Mouse (Mus musculus): ENCODE measurements around the gene Gm6676.
"Not testable (repeated sequence)": the region's sequence is repeated elsewhere in the genome, so short reads cannot be mapped to it uniquely, and the experiment has no call there.

Gm6676 gene

DNA sequence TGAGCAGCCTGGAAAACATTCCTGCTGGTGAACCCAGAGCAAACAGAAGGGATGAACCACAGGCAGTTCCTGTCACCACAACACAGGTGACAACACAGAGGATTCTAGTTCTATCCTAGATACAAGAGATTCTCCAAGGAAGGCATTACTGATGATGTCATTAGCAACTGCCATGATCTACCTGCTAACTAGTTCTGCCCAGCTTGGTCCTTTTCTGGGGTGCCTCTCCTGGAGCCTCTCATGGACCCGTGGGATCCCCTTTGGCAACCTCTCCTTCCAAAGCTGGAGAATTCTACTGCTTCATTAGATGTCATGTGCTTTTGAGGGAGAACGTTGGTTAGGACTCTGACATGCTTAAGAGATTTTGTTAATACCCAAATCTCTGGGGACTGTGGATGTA, at the start of gene Gm6676:
Gene Gm6676 (minus strand): TSS at position 101 of the 400 bp plus-strand sequence.
- DNase-seq (ENCODE audit: low spot score in 2 of 2), result not testable (repeated sequence)

DNA sequence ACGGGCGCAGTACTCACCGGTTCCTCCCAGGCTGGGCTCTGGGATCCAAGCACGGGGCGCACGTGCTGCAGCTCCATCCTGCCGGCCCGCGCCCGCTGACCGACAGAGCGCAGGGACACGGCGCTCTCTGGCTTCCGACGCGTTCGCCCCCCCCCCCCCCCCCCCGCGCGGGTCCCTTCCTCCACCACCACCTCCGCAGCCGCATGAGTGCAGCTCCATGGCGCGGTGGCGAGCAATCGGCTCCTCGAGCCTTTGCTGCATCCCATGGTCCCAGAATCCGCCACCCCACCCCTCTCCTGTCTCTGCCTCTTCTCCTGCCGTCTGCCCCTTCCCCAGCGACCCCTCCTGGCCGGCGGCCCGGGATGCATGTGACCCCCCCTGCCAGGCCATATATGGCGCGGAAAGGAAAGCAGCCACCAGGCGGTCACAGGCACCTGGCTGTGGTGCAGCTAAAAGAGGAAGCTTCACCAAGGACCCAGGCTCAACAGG, 49.3 kb upstream of the Gm6676 start, which contains the start of gene Gm3512:
Gene Gm3512 (minus strand): TSS at position 51 of the 489 bp plus-strand sequence.
- not testable (repeated sequence) for DNase-seq (ENCODE audit: low spot score in 2 of 2)

DNA sequence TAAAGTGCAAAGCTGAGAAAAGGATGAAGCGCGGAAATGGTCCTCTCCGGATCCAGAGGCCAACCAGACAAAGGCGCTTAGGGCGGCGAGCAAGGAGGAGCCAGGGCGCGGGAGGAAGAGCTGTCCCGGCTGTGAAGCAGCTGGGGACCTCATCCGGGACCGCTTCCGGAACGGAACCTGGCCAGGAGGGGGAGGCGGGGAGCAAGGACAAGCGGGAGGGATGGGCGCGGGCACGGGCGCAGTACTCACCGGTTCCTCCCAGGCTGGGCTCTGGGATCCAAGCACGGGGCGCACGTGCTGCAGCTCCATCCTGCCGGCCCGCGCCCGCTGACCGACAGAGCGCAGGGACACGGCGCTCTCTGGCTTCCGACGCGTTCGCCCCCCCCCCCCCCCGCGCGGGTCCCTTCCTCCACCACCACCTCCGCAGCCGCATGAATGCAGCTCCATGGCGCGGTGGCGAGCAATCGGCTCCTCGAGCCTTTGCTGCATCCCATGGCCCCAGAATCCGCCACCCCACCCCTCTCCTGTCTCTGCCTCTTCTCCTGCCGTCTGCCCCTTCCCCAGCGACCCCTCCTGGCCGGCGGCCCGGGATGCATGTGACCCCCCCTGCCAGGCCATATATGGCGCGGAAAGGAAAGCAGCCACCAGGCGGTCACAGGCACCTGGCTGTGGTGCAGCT, 19.9 kb downstream of the Gm6676 start:
- DNase-seq (ENCODE audit: low spot score in 2 of 2), result peak in 1 of 2 experiments; percentile 0

DNA sequence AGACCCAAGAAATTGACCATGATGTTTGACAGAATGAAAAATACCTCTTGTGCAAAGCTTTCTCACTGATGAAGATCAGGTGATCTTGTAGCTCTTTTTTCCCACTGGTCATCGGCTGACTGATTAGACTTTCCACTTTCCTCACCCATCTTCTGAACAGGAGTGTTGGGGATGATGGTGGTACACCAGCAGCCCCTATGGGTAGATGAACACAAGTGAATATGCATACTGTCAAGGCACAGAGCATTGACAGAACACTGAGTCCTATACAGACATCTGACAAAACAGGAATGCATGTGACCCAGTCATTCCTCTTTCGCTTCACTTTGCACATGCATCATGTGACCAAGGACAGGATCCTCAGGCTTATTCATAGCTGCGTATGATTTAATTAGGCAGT, 24.7 kb downstream of the Gm6676 start, which contains the start of gene Gm3696:
Gene Gm3696 (minus strand): TSS at position 101 of the 400 bp plus-strand sequence.
- not testable (repeated sequence) for DNase-seq (ENCODE audit: low spot score in 2 of 2)
